Mouse (Mus musculus) stomach, embryonic 16.5 days (tissue): Measurements from ENCODE around the gene F8. TPM values are rescaled to one million over a fixed set of nuclear protein-coding genes. Genes with fewer than 3 reads are reported as not detected.

Source experiments
- ATAC-seq: fragments of 200-750 bp; cut with Nextera tagmentation; 2 replicates; pipeline ENCODE4 v1.8.0; 2017; ENCODE audit warnings: moderate number of reproducible peaks, moderate TSS enrichment; ENCODE audit not compliant: insufficient read depth, low FRiP score
- H3K27ac ChIP-seq: fragments of 300-500 bp; sonication (generic); 2 replicates; pipeline ENCODE4 v1.5.1; 2014; ENCODE audit warnings: low read length
- H3K27me3 ChIP-seq: fragments of 300-500 bp; sonication (generic); 2 replicates; pipeline ENCODE4 v1.6.1; 2014; ENCODE audit warnings: low read length, control low read depth, mixed read lengths; ENCODE audit not compliant: control insufficient read depth, insufficient read depth
- H3K36me3 ChIP-seq: fragments of 300-500 bp; sonication (generic); 2 replicates; pipeline ENCODE4 v1.6.1; 2014; ENCODE audit warnings: low read length; ENCODE audit not compliant: control insufficient read depth, insufficient read depth
- H3K4me1 ChIP-seq: fragments of 300-500 bp; sonication (generic); 2 replicates; pipeline ENCODE4 v1.6.1; 2014; ENCODE audit warnings: low read length, control low read depth, mixed read lengths; ENCODE audit not compliant: control insufficient read depth, insufficient read depth
- H3K4me2 ChIP-seq: fragments of 300-500 bp; sonication (generic); 2 replicates; pipeline ENCODE4 v1.6.1; 2014; ENCODE audit warnings: low read depth, low read length, mixed read lengths
- H3K4me3 ChIP-seq: fragments of 300-500 bp; sonication (generic); replicated peaks from 2 replicates; pipeline ENCODE4 v1.5.1; 2014; ENCODE audit warnings: mild to moderate bottlenecking, low read length
- H3K9ac ChIP-seq: fragments of 300-500 bp; sonication (generic); 2 replicates; pipeline ENCODE4 v1.6.1; 2014; ENCODE audit warnings: low read length
- H3K9me3 ChIP-seq: fragments of 300-500 bp; sonication (generic); replicated peaks from 2 replicates; pipeline ENCODE4 v1.6.1; 2016; ENCODE audit warnings: low read length, control low read depth; ENCODE audit not compliant: control insufficient read depth
- WGBS: fragments of 180-500 bp; shearing (Covaris S2); extraction: QIAGEN DNeasy Blood & Tissue Kit; methylation state at CpG from one replicate; pipeline ENCODE4 v1.1.7; 2014; 5-methylcytosine and 5-hydroxymethylcytosine counted together
- polyA plus RNA-seq: library from polyadenylated mRNA; unstranded; fragments of >200 nt; fragmentation: Nextera tagmentation; extraction: Ambion mirVana; gene quantifications from 2 replicates; pipeline ENCODE4 v1.2.1, GENCODE M21; 2015

Gene F8
- polyA plus RNA-seq, result 0.71 and 1.6 TPM in 2 replicates

DNA sequence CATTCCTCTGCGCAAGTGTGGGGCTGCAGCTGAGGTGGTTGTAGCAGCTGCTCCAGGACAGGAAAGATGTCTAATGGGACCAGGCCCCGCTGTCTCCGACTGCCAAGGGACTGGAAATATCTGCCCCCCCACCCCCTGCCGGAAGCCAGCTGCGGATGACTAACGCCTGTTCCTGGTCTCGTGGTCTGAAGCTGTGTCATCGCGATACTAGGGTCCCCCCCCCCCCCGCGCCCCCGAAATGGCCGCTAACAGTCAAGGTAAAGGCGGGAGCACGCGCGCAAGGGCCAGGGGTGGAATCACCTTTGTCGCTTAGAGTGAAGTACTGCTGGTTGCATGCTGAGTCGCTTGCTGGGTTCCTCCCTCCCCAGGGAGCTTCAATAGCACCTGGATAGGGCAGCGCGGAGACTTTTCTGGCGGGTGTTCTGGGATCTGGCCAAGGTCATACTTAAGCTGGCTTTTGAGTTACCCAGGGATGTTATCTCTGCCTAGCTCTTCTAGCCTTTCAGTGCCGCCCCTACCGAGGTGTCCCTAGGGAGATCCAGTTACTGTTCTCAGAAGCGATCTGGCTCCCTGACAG lies at the start of gene F8, which contains the start of gene Fundc2:
F8 (minus strand) TSS at position 421 of the 577 bp plus-strand sequence.
Fundc2 (plus strand) TSS at position 205 of the 577 bp plus-strand sequence.
- peak within 1 kb of the TSS; percentile 56 for H3K4me3 ChIP-seq
- 12% methylated on average over 23 of the region's 25 CpGs for WGBS
- no peaks in the 10 kb centered on the region for H3K36me3 ChIP-seq
- H3K27me3 ChIP-seq, result no peaks in the 10 kb centered on the region
- H3K4me1 ChIP-seq, result no peaks in the 10 kb centered on the region
- no peaks in the 10 kb centered on the region for H3K9me3 ChIP-seq
- peak within 1 kb of the TSS; percentile 79 for H3K27ac ChIP-seq
- ATAC-seq, result peak; percentile 97
- peak within 1 kb of the TSS; percentile 72 for H3K9ac ChIP-seq
- H3K4me2 ChIP-seq, result peak within 1 kb of the TSS; percentile 49

DNA sequence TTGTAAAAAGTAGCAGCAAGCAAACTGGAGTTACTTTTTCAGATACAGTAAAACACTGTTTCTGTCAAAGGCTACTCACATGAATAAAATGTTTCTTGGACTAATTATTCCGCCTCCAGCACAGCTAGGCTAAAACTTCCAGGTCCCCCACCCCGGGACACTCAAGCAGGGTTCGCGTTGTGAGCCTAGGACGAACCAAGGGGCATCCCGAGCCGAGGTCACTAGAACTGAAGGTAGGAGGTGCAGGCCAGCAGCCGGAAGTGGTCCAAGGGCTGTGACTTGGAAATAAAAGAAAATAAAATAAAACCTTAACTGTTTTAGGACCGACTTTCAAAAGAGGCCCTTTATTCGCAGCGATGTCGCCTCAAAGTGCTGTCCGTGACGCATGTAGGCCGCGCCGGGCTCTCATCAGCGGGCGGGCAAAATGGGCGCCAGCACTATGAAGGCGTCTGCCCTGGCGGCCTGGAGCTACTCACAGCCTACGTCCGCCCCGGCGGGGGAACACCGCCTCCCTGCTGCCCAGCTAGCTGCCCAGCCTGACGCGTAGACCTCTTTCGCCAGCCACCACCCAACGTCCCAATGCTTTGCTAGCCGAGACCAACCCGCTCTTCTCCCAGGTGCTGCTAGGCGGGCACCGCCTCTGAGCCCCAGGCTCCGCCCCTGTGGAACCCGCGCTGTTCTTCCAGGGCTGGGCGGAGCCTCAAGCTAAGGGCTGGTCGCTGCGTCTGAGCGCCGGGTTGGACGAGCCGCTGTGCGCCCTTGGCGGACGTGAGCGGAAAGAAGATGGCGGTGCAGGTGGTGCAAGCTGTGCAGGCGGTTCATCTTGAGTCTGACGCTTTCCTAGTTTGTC lies 33.7 kb upstream of the F8 start, which contains the start of the genes Cmc4, Mtcp1 and Brcc3:
Cmc4 (minus strand) TSS at position 649 of the 850 bp plus-strand sequence.
Mtcp1 (minus strand) TSS at position 653 of the 850 bp plus-strand sequence.
Brcc3 (plus strand) TSS at position 693 of the 850 bp plus-strand sequence.
- peak; percentile 100 for ATAC-seq

DNA sequence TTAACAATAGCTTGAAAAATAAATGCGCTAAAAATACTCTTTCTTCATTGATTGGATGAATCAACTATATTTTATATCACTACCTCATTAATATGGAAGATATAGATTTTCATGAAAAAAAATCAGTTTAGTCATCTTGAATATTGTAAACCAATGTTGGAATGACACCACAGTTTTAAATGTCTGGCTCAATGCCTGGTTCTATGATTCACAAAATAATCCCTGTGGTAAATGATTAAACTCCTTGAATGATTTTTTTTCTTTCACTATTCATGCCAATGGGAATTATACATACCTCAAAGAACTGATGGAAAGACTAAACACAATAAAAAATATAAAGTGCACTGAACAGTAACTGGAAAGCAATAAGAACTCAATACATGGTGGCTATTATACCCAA lies 27.3 kb upstream of the F8 start:
- Histone ChIP-seq H3K36me3 (no peaks in the 10 kb centered on the region), H3K4me1 (no peaks in the 10 kb centered on the region), H3K9ac (no peak overlapping the region), H3K9me3 (no peaks in the 10 kb centered on the region), H3K27ac (no peak overlapping the region), H3K4me3 (no peak overlapping the region), H3K4me2 (no peak overlapping the region), H3K27me3 (no peaks in the 10 kb centered on the region)
- no peak for ATAC-seq
- WGBS, result 90% methylated on average over 1 of the region's 1 CpGs

More for the DNA sequence above, 33.7 kb upstream of the F8 start, which contains the start of the genes Cmc4, Mtcp1 and Brcc3:
- Histone ChIP-seq H3K27me3 (no peaks in the 10 kb centered on the region), H3K4me1 (no peaks in the 10 kb centered on the region), H3K27ac (peak within 1 kb of the TSS; percentile 84), H3K4me3 (peak within 1 kb of the TSS; percentile 58), H3K9ac (peak within 1 kb of the TSS; percentile 74), H3K4me2 (peak within 1 kb of the TSS; percentile 57), H3K9me3 (no peaks in the 10 kb centered on the region), H3K36me3 (no peaks in the 10 kb centered on the region)
- WGBS, result 12% methylated on average over 52 of the region's 52 CpGs

DNA sequence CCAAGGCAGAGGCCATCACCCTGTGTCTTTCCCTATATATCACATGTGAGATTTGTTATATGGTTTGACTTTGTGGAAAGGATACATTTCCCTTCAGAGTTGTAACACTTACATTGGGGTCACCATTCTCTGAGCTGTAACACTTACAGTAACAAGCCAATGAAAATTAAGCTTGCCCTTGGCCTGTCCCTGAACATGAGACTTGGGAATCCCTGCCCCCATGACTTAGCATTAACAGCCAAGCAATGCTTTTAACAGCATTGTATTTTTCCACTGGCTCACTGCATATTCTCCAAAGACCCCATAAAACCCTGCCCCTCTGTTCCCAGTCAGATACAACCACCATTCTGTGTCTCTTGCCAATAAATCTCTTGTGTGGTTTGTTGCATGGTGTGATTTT lies 20.9 kb upstream of the F8 start:
- Histone ChIP-seq H3K27ac (no peak overlapping the region), H3K9ac (no peak overlapping the region), H3K4me1 (no peaks in the 10 kb centered on the region), H3K4me2 (no peak overlapping the region), H3K4me3 (no peak overlapping the region), H3K27me3 (no peaks in the 10 kb centered on the region), H3K36me3 (no peaks in the 10 kb centered on the region), H3K9me3 (no peaks in the 10 kb centered on the region)
- ATAC-seq, result no peak

DNA sequence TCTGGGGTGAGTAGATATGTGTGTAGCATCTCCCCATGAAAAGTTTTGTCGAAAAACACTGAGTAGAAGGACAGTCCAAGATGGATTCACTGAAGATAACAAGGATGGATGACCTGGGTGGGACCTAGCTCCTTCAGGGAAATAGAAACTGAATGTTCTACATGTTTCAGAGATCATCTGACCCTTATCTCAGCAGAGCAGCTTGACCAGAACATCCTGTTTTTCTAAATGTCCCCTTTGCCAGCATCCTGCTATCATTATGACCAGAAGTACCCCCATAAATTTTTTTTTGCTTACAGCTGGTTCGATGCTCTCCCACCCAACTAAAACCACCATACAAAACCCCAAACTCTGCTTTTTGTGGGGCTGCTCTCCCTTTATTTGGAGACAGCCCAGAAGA lies 20.3 kb upstream of the F8 start:
- H3K4me3 ChIP-seq, result no peak overlapping the region
- H3K9ac ChIP-seq, result no peak overlapping the region
- H3K4me2 ChIP-seq, result no peak overlapping the region
- no peak for ATAC-seq
- no peaks in the 10 kb centered on the region for H3K36me3 ChIP-seq
- H3K27ac ChIP-seq, result no peak overlapping the region
- 69% methylated on average over 2 of the region's 2 CpGs for WGBS
- H3K9me3 ChIP-seq, result no peaks in the 10 kb centered on the region
- H3K27me3 ChIP-seq, result no peaks in the 10 kb centered on the region
- no peaks in the 10 kb centered on the region for H3K4me1 ChIP-seq

DNA sequence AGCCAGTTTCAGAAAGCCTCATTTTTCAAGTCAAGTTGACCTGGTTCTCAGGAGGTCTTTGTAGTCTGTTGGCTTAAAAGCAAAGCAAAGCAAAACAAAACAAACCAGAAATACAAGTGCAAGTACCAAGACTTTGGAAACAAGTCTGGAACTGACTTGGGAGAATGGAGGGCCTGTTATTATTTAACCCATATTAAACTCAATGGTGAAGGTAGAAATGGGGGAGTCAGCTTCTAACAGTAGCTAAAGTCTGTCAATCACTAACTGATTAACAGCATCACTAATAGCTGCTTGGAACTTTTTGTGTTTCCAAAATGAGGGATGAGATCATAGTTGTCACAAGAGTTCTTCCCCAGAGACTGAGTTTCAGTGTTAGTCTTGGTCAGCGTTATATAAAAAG lies 17.1 kb upstream of the F8 start:
- Histone ChIP-seq H3K4me2 (no peak overlapping the region), H3K9me3 (no peaks in the 10 kb centered on the region), H3K36me3 (no peaks in the 10 kb centered on the region), H3K27me3 (no peaks in the 10 kb centered on the region), H3K4me1 (no peaks in the 10 kb centered on the region), H3K4me3 (no peak overlapping the region), H3K9ac (no peak overlapping the region), H3K27ac (no peak overlapping the region)
- ATAC-seq, result no peak
- 79% methylated on average over 1 of the region's 1 CpGs for WGBS

DNA sequence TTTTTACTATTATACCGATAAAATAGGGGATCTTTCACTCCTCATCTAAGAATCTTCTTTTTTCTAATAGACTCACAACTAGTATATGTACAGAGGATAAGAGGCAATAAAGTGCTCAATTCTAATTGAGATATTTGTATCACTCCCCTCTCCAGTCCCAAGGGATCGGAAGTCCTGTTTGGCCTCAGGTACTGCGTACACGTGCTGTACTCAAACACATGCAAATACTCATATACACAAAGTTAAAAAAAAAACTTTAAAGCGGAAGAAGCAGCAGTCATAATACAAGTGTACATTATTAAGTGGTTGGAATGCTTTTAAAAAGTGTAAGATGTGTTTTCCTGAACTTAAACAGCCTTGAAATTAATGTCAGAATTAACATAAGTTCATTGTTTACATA lies 716 bp downstream of the F8 start:
- WGBS, result 63% methylated on average over 5 of the region's 5 CpGs
- Histone ChIP-seq H3K9ac (no peak overlapping the region), H3K36me3 (no peaks in the 10 kb centered on the region), H3K4me2 (peak overlapping the region; percentile 49), H3K4me1 (no peaks in the 10 kb centered on the region), H3K4me3 (peak overlapping the region; percentile 56), H3K27me3 (no peaks in the 10 kb centered on the region), H3K27ac (no peak overlapping the region), H3K9me3 (no peaks in the 10 kb centered on the region)
- ATAC-seq, result no peak

DNA sequence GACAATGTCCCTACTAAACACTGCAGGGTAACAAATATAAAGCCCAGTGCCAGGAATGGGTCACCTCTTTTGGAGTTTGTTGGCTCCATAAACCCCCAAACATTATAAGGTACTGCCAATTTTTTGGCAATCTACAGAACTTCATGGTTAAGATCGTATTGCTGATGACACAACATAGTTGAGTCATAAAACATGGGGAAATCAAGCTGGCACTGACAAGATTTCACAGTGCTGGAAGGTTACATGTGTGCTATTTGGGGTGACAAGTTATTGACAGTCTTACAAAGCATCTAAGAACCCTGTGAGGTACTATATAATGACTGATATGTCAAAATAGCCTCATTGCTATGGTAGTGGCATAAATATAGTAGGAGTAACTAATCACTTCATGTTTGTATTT lies 1.2 kb downstream of the F8 start:
- H3K4me1 ChIP-seq, result no peaks in the 10 kb centered on the region
- 82% methylated on average over 1 of the region's 1 CpGs for WGBS
- ATAC-seq, result no peak

DNA sequence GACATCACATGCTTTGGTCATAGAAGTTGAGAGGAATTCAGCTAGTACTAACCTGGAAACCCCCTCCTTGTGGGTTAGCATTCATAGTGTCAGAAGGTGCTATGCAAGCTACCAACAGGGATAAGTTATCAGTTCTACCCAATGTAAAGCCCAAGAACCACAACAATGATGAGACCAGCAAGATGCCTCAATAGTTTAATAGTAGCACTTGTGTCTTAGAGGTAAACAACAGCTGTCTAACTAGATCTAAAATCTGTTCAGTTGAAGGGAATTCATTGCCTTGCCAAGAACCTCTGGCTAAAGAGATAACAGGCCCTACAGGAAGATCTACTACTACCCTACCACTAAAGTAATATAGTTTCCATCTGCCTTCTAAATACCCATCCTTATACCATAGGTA lies 5.6 kb downstream of the F8 start:
- ATAC-seq, result no peak
- no peak overlapping the region for H3K4me2 ChIP-seq
- no peaks in the 10 kb centered on the region for H3K27me3 ChIP-seq
- no peak overlapping the region for H3K27ac ChIP-seq
- no peaks in the 10 kb centered on the region for H3K4me1 ChIP-seq
- no peak overlapping the region for H3K4me3 ChIP-seq
- H3K9ac ChIP-seq, result no peak overlapping the region
- H3K9me3 ChIP-seq, result no peaks in the 10 kb centered on the region
- no peaks in the 10 kb centered on the region for H3K36me3 ChIP-seq

More for the DNA sequence above, 1.2 kb downstream of the F8 start:
- Histone ChIP-seq H3K4me2 (no peak overlapping the region), H3K4me3 (no peak overlapping the region), H3K27ac (no peak overlapping the region), H3K36me3 (no peaks in the 10 kb centered on the region), H3K9me3 (no peaks in the 10 kb centered on the region), H3K27me3 (no peaks in the 10 kb centered on the region), H3K9ac (no peak overlapping the region)
